Mouse (Mus musculus) heart, embryonic 16.5 days (tissue): ENCODE results near the gene Galk1. TPM values are rescaled to one million over a fixed set of nuclear protein-coding genes. Genes with fewer than 3 reads are reported as not detected.

Experiments used
- ATAC-seq: fragments of 200-750 bp; cut with Nextera tagmentation; replicated peaks from 2 replicates; pipeline ENCODE4 v1.8.0; 2017; ENCODE audit warnings: moderate number of reproducible peaks; ENCODE audit not compliant: insufficient read depth, low FRiP score; ENCODE audit errors: extremely low read depth
- H3K27ac ChIP-seq: fragments of 300-500 bp; sonication (generic); 2 replicates; pipeline ENCODE4 v1.5.1; 2014; ENCODE audit warnings: mild to moderate bottlenecking, low read length, control low read depth, moderate library complexity
- H3K27me3 ChIP-seq: fragments of 300-500 bp; sonication (generic); 2 replicates; pipeline ENCODE4 v1.6.1; 2014; ENCODE audit warnings: low read length, mixed read lengths; ENCODE audit not compliant: control insufficient read depth, insufficient read depth
- H3K36me3 ChIP-seq: fragments of 300-500 bp; sonication (generic); 2 replicates; pipeline ENCODE4 v1.6.1; 2014; ENCODE audit not compliant: control insufficient read depth, insufficient read depth
- H3K4me1 ChIP-seq: fragments of 300-500 bp; sonication (generic); 2 replicates; pipeline ENCODE4 v1.6.1; 2014; ENCODE audit warnings: low read length, mixed read lengths; ENCODE audit not compliant: control insufficient read depth, insufficient read depth
- H3K4me2 ChIP-seq: fragments of 300-500 bp; sonication (generic); 2 replicates; pipeline ENCODE4 v1.6.1; 2014; ENCODE audit warnings: low read depth, mild to moderate bottlenecking, control low read depth, low read length
- H3K4me3 ChIP-seq: fragments of 300-500 bp; sonication (generic); 2 replicates; pipeline ENCODE4 v1.5.1; 2014; ENCODE audit warnings: mild to moderate bottlenecking, control low read depth, low read length
- H3K9ac ChIP-seq: fragments of 300-500 bp; sonication (generic); 2 replicates; pipeline ENCODE4 v1.6.1; 2014; ENCODE audit warnings: low read length, control low read depth
- H3K9me3 ChIP-seq: fragments of 300-500 bp; sonication (generic); replicated peaks from 2 replicates; pipeline ENCODE4 v1.6.1; 2016; ENCODE audit warnings: low read length; ENCODE audit not compliant: control insufficient read depth
- WGBS: fragments of 180-500 bp; shearing (Covaris S2); extraction: QIAGEN DNeasy Blood & Tissue Kit; methylation state at CpG from one replicate; pipeline ENCODE4 v1.1.7; 2014; 5-methylcytosine and 5-hydroxymethylcytosine counted together
- polyA plus RNA-seq: library from polyadenylated mRNA; unstranded; fragments of >200 nt; fragmentation: Nextera tagmentation; extraction: Ambion mirVana; gene quantifications from 2 replicates; pipeline ENCODE4 v1.2.1, GENCODE M21; 2015

Galk1 gene
- polyA plus RNA-seq, 1 experiment from 2014 or later: 142 TPM

GRCm38 (mm10) chr11:115959018-115959417 lies 53.5 kb downstream of the Galk1 start:
- ATAC-seq: no peak

More at GRCm38 (mm10) chr11:115959018-115959417, 53.5 kb downstream of the Galk1 start:
- Histone ChIP-seq H3K4me2 (no peak overlapping the region), H3K4me3 (no peak overlapping the region), H3K9ac (no peak overlapping the region), H3K9me3 (no peaks in the 10 kb centered on the region), H3K27ac (no peak overlapping the region), H3K36me3 (peaks cover 33% of the 10 kb centered on the region), H3K4me1 (no peaks in the 10 kb centered on the region), H3K27me3 (no peaks in the 10 kb centered on the region)
- 96% methylated on average over 9 of the region's 9 CpGs for WGBS

Other genes with a start within 250 kb of the Galk1 start
- gene Tmem94, start 247.3 kb downstream of the Galk1 start, polyA plus RNA-seq: 36.8 and 43.1 TPM in 2 replicates
- gene Caskin2, start 199.1 kb downstream of the Galk1 start, polyA plus RNA-seq: 18.9 and 22.1 TPM in 2 replicates
- 26.2 and 28.3 TPM in 2 replicates for gene Tsen54, start 198.0 kb downstream of the Galk1 start, polyA plus RNA-seq
- gene Llgl2, start 188.7 kb downstream of the Galk1 start, polyA plus RNA-seq: 17.7 and 18.2 TPM in 2 replicates
- 0.17 and 1.7 TPM in 2 replicates for gene Myo15b, start 154.3 kb downstream of the Galk1 start, polyA plus RNA-seq
- gene Smim5, start 112.8 kb downstream of the Galk1 start, polyA plus RNA-seq: 68.4 and 82.9 TPM in 2 replicates
- gene Smim6, start 100.7 kb downstream of the Galk1 start, polyA plus RNA-seq: 3.7 and 5.7 TPM in 2 replicates
- gene Sap30bp, start 79.4 kb downstream of the Galk1 start, polyA plus RNA-seq: 20.2 and 23.5 TPM in 2 replicates
- gene Recql5, start 79.2 kb downstream of the Galk1 start, polyA plus RNA-seq: 13.2 and 13.6 TPM in 2 replicates
- 2.7 and 4.4 TPM in 2 replicates for gene Itgb4, start 38.0 kb downstream of the Galk1 start, polyA plus RNA-seq
- gene H3f3b, start 15.2 kb upstream of the Galk1 start, polyA plus RNA-seq: 661 and 709 TPM in 2 replicates
- gene Unk, start 17.6 kb upstream of the Galk1 start, polyA plus RNA-seq: 22.7 and 23.2 TPM in 2 replicates
- gene Unc13d, start 65.2 kb upstream of the Galk1 start, polyA plus RNA-seq: 3.2 and 5.9 TPM in 2 replicates
- gene Wbp2, start 74.3 kb upstream of the Galk1 start, polyA plus RNA-seq: 143 and 153 TPM in 2 replicates
- gene Trim47, start 114.5 kb upstream of the Galk1 start, polyA plus RNA-seq: 79.8 and 89.2 TPM in 2 replicates
- gene Trim65, start 118.4 kb upstream of the Galk1 start, polyA plus RNA-seq: 5.3 and 6.5 TPM in 2 replicates
- 102 and 106 TPM in 2 replicates for gene Mrpl38, start 126.1 kb upstream of the Galk1 start, polyA plus RNA-seq
- 20.8 and 23.7 TPM in 2 replicates for gene Fbf1, start 155.4 kb upstream of the Galk1 start, polyA plus RNA-seq
- gene Ten1, start 186.1 kb upstream of the Galk1 start, polyA plus RNA-seq: 76.0 and 84.5 TPM in 2 replicates
- gene Acox1, start 186.3 kb upstream of the Galk1 start, polyA plus RNA-seq: 38.6 and 40.5 TPM in 2 replicates
- gene Evpl, start 225.4 kb upstream of the Galk1 start, polyA plus RNA-seq: 1.2 TPM in 2 replicates